Mouse (Mus musculus): ENCODE measurements at regions not wholly inside any gene's neighbourhood (a gene's known extent, or its start where the extent isn't known, plus 50 kb on each side); places are given as distances from the start of the nearest gene placed in this dataset.

DNA sequence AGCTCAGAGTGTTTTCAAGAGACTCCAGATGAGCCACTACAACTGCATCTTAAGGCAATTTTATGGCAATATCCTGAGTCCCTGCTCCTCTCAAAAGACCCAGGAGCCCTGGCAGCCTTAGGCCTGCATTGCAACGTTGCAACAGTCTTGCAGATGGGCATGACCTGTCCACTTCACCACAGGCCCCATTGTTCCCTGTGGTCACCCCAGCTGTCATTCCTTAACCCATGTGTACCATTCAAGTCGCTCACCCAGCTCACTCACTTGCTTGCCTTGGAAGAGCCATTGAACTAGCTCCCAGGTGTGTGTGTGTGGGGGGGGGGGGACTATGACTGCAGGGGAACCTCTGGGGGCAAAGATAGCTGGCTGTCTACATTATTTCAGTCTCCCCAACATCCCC is 110.8 kb downstream of the Efnb1 start:
- no peak overlapping the region for H3K9ac ChIP-seq (replicated peaks; ENCODE audit: low read length)
- no peaks in the 10 kb centered on the region for H3K27me3 ChIP-seq (ENCODE audit: insufficient read depth, low read length)
- TF ChIP-seq CTCF (IDR thresholded peaks at IDR 0.05; ENCODE audit: low read depth): no peak
- H3K4me2 ChIP-seq (ENCODE audit: low read depth, low read length): no peak overlapping the region
- DNase-seq (ENCODE audit: low spot score) (no peak), ATAC-seq (no peak)
- no peak overlapping the region for H3K27ac ChIP-seq
- 51% methylated on average over 2 of the region's 2 CpGs for WGBS
- no peaks in the 10 kb centered on the region for H3K9me3 ChIP-seq (ENCODE audit: low read length)
- H3K4me1 ChIP-seq (ENCODE audit: insufficient read depth, low read length): no peaks in the 10 kb centered on the region
- no peaks in the 10 kb centered on the region for H3K36me3 ChIP-seq (ENCODE audit: insufficient read depth, low read length)
- no peak overlapping the region for H3K4me3 ChIP-seq (ENCODE audit: low read length)

GRCm38 (mm10) chrX:99246051-99246450 is 110.1 kb downstream of the Efnb1 start:
- ATAC-seq (no peak), DNase-seq (ENCODE audit: low spot score) (no peak)
- 75% methylated on average over 8 of the region's 8 CpGs for WGBS
- H3K9ac ChIP-seq (replicated peaks; ENCODE audit: low read length): no peak overlapping the region
- no peak overlapping the region for H3K4me3 ChIP-seq (ENCODE audit: low read length)
- H3K27ac ChIP-seq: no peak overlapping the region
- no peaks in the 10 kb centered on the region for H3K4me1 ChIP-seq (ENCODE audit: insufficient read depth, low read length)
- no peaks in the 10 kb centered on the region for H3K36me3 ChIP-seq (ENCODE audit: insufficient read depth, low read length)
- H3K27me3 ChIP-seq (ENCODE audit: insufficient read depth, low read length): no peaks in the 10 kb centered on the region
- no peaks in the 10 kb centered on the region for H3K9me3 ChIP-seq (ENCODE audit: low read length)
- H3K4me2 ChIP-seq (ENCODE audit: low read depth, low read length): no peak overlapping the region
- TF ChIP-seq CTCF (IDR thresholded peaks at IDR 0.05; ENCODE audit: low read depth): no peak

- no peaks in the 10 kb centered on the region for H3K36me3 ChIP-seq (ENCODE audit: insufficient read depth, low read length)
- no peak overlapping the region for H3K4me2 ChIP-seq (ENCODE audit: low read depth, low read length)
- WGBS: 60% methylated on average over 3 of the region's 3 CpGs
- no peaks in the 10 kb centered on the region for H3K4me1 ChIP-seq (ENCODE audit: insufficient read depth, low read length)
- no peaks in the 10 kb centered on the region for H3K27me3 ChIP-seq (ENCODE audit: insufficient read depth, low read length)
- no peak overlapping the region for H3K9ac ChIP-seq (replicated peaks; ENCODE audit: low read length)
- TF ChIP-seq CTCF (IDR thresholded peaks at IDR 0.05; ENCODE audit: low read depth): no peak
- DNase-seq (ENCODE audit: low spot score) (no peak), ATAC-seq (no peak)
- no peak overlapping the region for H3K27ac ChIP-seq
- no peaks in the 10 kb centered on the region for H3K9me3 ChIP-seq (ENCODE audit: low read length)
- no peak overlapping the region for H3K4me3 ChIP-seq (ENCODE audit: low read length)
These were observed 109.6 kb downstream of the Efnb1 start for GRCm38 (mm10) chrX:99245541-99245940.

GRCm38 (mm10) chrX:99243251-99243650 is 107.3 kb downstream of the Efnb1 start:
- WGBS: 63% methylated on average over 5 of the region's 5 CpGs
- TF ChIP-seq CTCF (IDR thresholded peaks at IDR 0.05; ENCODE audit: low read depth): no peak

GRCm38 (mm10) chrX:99241684-99242118 is 105.8 kb downstream of the Efnb1 start:
- Histone ChIP-seq H3K9me3 (ENCODE audit: low read length) (no peaks in the 10 kb centered on the region), H3K9ac (replicated peaks; ENCODE audit: low read length) (no peak overlapping the region), H3K36me3 (ENCODE audit: insufficient read depth, low read length) (no peaks in the 10 kb centered on the region), H3K4me1 (ENCODE audit: insufficient read depth, low read length) (no peaks in the 10 kb centered on the region), H3K4me3 (ENCODE audit: low read length) (no peak overlapping the region), H3K27me3 (ENCODE audit: insufficient read depth, low read length) (no peaks in the 10 kb centered on the region), H3K27ac (no peak overlapping the region), H3K4me2 (ENCODE audit: low read depth, low read length) (no peak overlapping the region)
- ATAC-seq: no peak
- 72% methylated on average over 5 of the region's 5 CpGs for WGBS
- DNase-seq (ENCODE audit: low spot score): no peak
- TF ChIP-seq CTCF (IDR thresholded peaks at IDR 0.05; ENCODE audit: low read depth): no peak

More at GRCm38 (mm10) chrX:99243251-99243650, 107.3 kb downstream of the Efnb1 start:
- no peaks in the 10 kb centered on the region for H3K27me3 ChIP-seq (ENCODE audit: insufficient read depth, low read length)
- H3K4me1 ChIP-seq (ENCODE audit: insufficient read depth, low read length): no peaks in the 10 kb centered on the region
- H3K4me3 ChIP-seq (ENCODE audit: low read length): no peak overlapping the region
- no peak overlapping the region for H3K9ac ChIP-seq (replicated peaks; ENCODE audit: low read length)
- H3K9me3 ChIP-seq (ENCODE audit: low read length): no peaks in the 10 kb centered on the region
- no peak overlapping the region for H3K27ac ChIP-seq
- H3K36me3 ChIP-seq (ENCODE audit: insufficient read depth, low read length): no peaks in the 10 kb centered on the region
- no peak for ATAC-seq
- no peak for DNase-seq (ENCODE audit: low spot score)
- H3K4me2 ChIP-seq (ENCODE audit: low read depth, low read length): no peak overlapping the region

- ATAC-seq: no peak
- Histone ChIP-seq H3K9ac (replicated peaks; ENCODE audit: low read length) (no peak overlapping the region), H3K4me3 (ENCODE audit: low read length) (no peak overlapping the region), H3K4me2 (ENCODE audit: low read depth, low read length) (no peak overlapping the region), H3K36me3 (ENCODE audit: insufficient read depth, low read length) (no peaks in the 10 kb centered on the region), H3K27me3 (ENCODE audit: insufficient read depth, low read length) (peaks cover 7% of the 10 kb centered on the region; the same call in 1 of the 2 replicates), H3K9me3 (ENCODE audit: low read length) (no peaks in the 10 kb centered on the region), H3K27ac (no peak overlapping the region), H3K4me1 (ENCODE audit: insufficient read depth, low read length) (no peaks in the 10 kb centered on the region)
- WGBS: 68% methylated on average over 3 of the region's 3 CpGs
- no peak for TF ChIP-seq CTCF (IDR thresholded peaks at IDR 0.05; ENCODE audit: low read depth)
- no peak for DNase-seq (ENCODE audit: low spot score)
These were observed 97.1 kb downstream of the Efnb1 start for GRCm38 (mm10) chrX:99233035-99233434.

- DNase-seq (ENCODE audit: low spot score) (no peak), ATAC-seq (no peak)
- no peak overlapping the region for H3K9ac ChIP-seq (replicated peaks; ENCODE audit: low read length)
- no peaks in the 10 kb centered on the region for H3K36me3 ChIP-seq (ENCODE audit: insufficient read depth, low read length)
- no peak overlapping the region for H3K4me3 ChIP-seq (ENCODE audit: low read length)
- peaks cover 7% of the 10 kb centered on the region; the same call in 1 of the 2 replicates for H3K27me3 ChIP-seq (ENCODE audit: insufficient read depth, low read length)
- no peak overlapping the region for H3K27ac ChIP-seq
- H3K4me2 ChIP-seq (ENCODE audit: low read depth, low read length): no peak overlapping the region
- TF ChIP-seq CTCF (IDR thresholded peaks at IDR 0.05; ENCODE audit: low read depth): no peak
- no peaks in the 10 kb centered on the region for H3K4me1 ChIP-seq (ENCODE audit: insufficient read depth, low read length)
- WGBS: 36% methylated on average over 7 of the region's 7 CpGs
- no peaks in the 10 kb centered on the region for H3K9me3 ChIP-seq (ENCODE audit: low read length)
These were observed 96.4 kb downstream of the Efnb1 start for GRCm38 (mm10) chrX:99232331-99232730.
